Mouse (Mus musculus): ENCODE measurements around the gene Gng7. TPM values are rescaled to one million over a fixed set of nuclear protein-coding genes. Genes with fewer than 3 reads are reported as not detected.
A peak's percentile ranks its signal among the peaks of the same experiment; 100 is the strongest.

Gene Gng7
- polyA plus RNA-seq, 1 experiment: 0.63 TPM

GRCm38 (mm10) chr10:80966296-80966695, 48.4 kb downstream of the Gng7 start:
- Histone ChIP-seq H3K27me3 (ENCODE audit: control insufficient read depth, insufficient read depth, low read length) (no peaks in the 10 kb centered on the region), H3K4me1 (replicated peaks; ENCODE audit: control insufficient read depth, insufficient read depth, low read length) (no peaks in the 10 kb centered on the region), H3K36me3 (ENCODE audit: control insufficient read depth, insufficient read depth, low read length) (no peaks in the 10 kb centered on the region), H3K4me3 (ENCODE audit: control insufficient read depth, insufficient read depth, low read length) (no peak overlapping the region), H3K27ac (ENCODE audit: control insufficient read depth, insufficient read depth, low read length) (no peak overlapping the region)
- 93% methylated on average over 12 of the region's 12 CpGs for WGBS
- DNase-seq: no peak
- TF ChIP-seq POLR2A (IDR thresholded peaks at IDR 0.05; ENCODE audit: control insufficient read depth, extremely low read depth, insufficient read depth, low read length, poor library complexity): no peak
- TF ChIP-seq CTCF (IDR thresholded peaks at IDR 0.05; ENCODE audit: borderline replicate concordance, control insufficient read depth, extremely low read depth, insufficient read depth, low read length, poor library complexity): no peak

GRCm38 (mm10) chr10:80963031-80963975, 51.4 kb downstream of the Gng7 start:
- Histone ChIP-seq H3K4me1 (replicated peaks; ENCODE audit: control insufficient read depth, insufficient read depth, low read length) (no peaks in the 10 kb centered on the region), H3K27me3 (ENCODE audit: control insufficient read depth, insufficient read depth, low read length) (no peaks in the 10 kb centered on the region), H3K36me3 (ENCODE audit: control insufficient read depth, insufficient read depth, low read length) (no peaks in the 10 kb centered on the region), H3K27ac (ENCODE audit: control insufficient read depth, insufficient read depth, low read length) (no peak overlapping the region), H3K4me3 (ENCODE audit: control insufficient read depth, insufficient read depth, low read length) (no peak overlapping the region)
- 67% methylated on average over 12 of the region's 12 CpGs for WGBS
- DNase-seq: no peak
- TF ChIP-seq CTCF (IDR thresholded peaks at IDR 0.05; ENCODE audit: borderline replicate concordance, control insufficient read depth, extremely low read depth, insufficient read depth, low read length, poor library complexity) (no peak), POLR2A (IDR thresholded peaks at IDR 0.05; ENCODE audit: control insufficient read depth, extremely low read depth, insufficient read depth, low read length, poor library complexity) (no peak)

GRCm38 (mm10) chr10:80962585-80962984, 52.2 kb downstream of the Gng7 start:
- Histone ChIP-seq H3K4me1 (replicated peaks; ENCODE audit: control insufficient read depth, insufficient read depth, low read length) (no peaks in the 10 kb centered on the region), H3K36me3 (ENCODE audit: control insufficient read depth, insufficient read depth, low read length) (no peaks in the 10 kb centered on the region), H3K27ac (ENCODE audit: control insufficient read depth, insufficient read depth, low read length) (no peak overlapping the region), H3K4me3 (ENCODE audit: control insufficient read depth, insufficient read depth, low read length) (no peak overlapping the region), H3K27me3 (ENCODE audit: control insufficient read depth, insufficient read depth, low read length) (no peaks in the 10 kb centered on the region)
- no peak for TF ChIP-seq POLR2A (IDR thresholded peaks at IDR 0.05; ENCODE audit: control insufficient read depth, extremely low read depth, insufficient read depth, low read length, poor library complexity)
- no peak for TF ChIP-seq CTCF (IDR thresholded peaks at IDR 0.05; ENCODE audit: borderline replicate concordance, control insufficient read depth, extremely low read depth, insufficient read depth, low read length, poor library complexity)
- no peak for DNase-seq
- WGBS: 97% methylated on average over 5 of the region's 5 CpGs

GRCm38 (mm10) chr10:80962051-80962472, 52.7 kb downstream of the Gng7 start:
- TF ChIP-seq POLR2A (IDR thresholded peaks at IDR 0.05; ENCODE audit: control insufficient read depth, extremely low read depth, insufficient read depth, low read length, poor library complexity) (no peak), CTCF (IDR thresholded peaks at IDR 0.05; ENCODE audit: borderline replicate concordance, control insufficient read depth, extremely low read depth, insufficient read depth, low read length, poor library complexity) (no peak)
- Histone ChIP-seq H3K4me3 (ENCODE audit: control insufficient read depth, insufficient read depth, low read length) (no peak overlapping the region), H3K36me3 (ENCODE audit: control insufficient read depth, insufficient read depth, low read length) (no peaks in the 10 kb centered on the region), H3K27me3 (ENCODE audit: control insufficient read depth, insufficient read depth, low read length) (no peaks in the 10 kb centered on the region), H3K4me1 (replicated peaks; ENCODE audit: control insufficient read depth, insufficient read depth, low read length) (no peaks in the 10 kb centered on the region), H3K27ac (ENCODE audit: control insufficient read depth, insufficient read depth, low read length) (no peak overlapping the region)
- DNase-seq: no peak
- 80% methylated on average over 10 of the region's 10 CpGs for WGBS

- TF ChIP-seq POLR2A (IDR thresholded peaks at IDR 0.05; ENCODE audit: control insufficient read depth, extremely low read depth, insufficient read depth, low read length, poor library complexity): no peak
- peak; percentile 36; the same call in 1 of the 2 replicates for TF ChIP-seq CTCF (IDR thresholded peaks at IDR 0.05; ENCODE audit: borderline replicate concordance, control insufficient read depth, extremely low read depth, insufficient read depth, low read length, poor library complexity)
- H3K27ac ChIP-seq (ENCODE audit: control insufficient read depth, insufficient read depth, low read length): no peak overlapping the region
- peaks cover 10% of the 10 kb centered on the region for H3K4me1 ChIP-seq (replicated peaks; ENCODE audit: control insufficient read depth, insufficient read depth, low read length)
- H3K36me3 ChIP-seq (ENCODE audit: control insufficient read depth, insufficient read depth, low read length): no peaks in the 10 kb centered on the region
- WGBS: 45% methylated on average over 16 of the region's 16 CpGs
- no peak for DNase-seq
- H3K27me3 ChIP-seq (ENCODE audit: control insufficient read depth, insufficient read depth, low read length): no peaks in the 10 kb centered on the region
- no peak overlapping the region for H3K4me3 ChIP-seq (ENCODE audit: control insufficient read depth, insufficient read depth, low read length)
Observed at GRCm38 (mm10) chr10:80960551-80961508, 53.9 kb downstream of the Gng7 start.
